Mouse (Mus musculus) embryonic fibroblast, embryonic 13.5 days (primary cell): ENCODE data around the gene H2-DMb2. TPM values are rescaled to one million over a fixed set of nuclear protein-coding genes. Genes with fewer than 3 reads are reported as not detected.
"Not testable (repeated sequence)": the region's sequence is repeated elsewhere in the genome, so short reads cannot be mapped to it uniquely, and the experiment has no call there.

Experiments
- H3K27ac ChIP-seq: 2 replicates; pipeline ENCODE4 v1.5.1; 2012; ENCODE audit warnings: low read length, control low read depth, inconsistent platforms; ENCODE audit not compliant: insufficient read depth
- H3K4me1 ChIP-seq: 2 replicates; pipeline ENCODE4 v1.6.1; 2011; ENCODE audit warnings: low read length; ENCODE audit not compliant: control insufficient read depth, insufficient read depth
- H3K4me3 ChIP-seq: 2 replicates; pipeline ENCODE4 v1.5.1; 2011; ENCODE audit warnings: mild to moderate bottlenecking, control low read depth, low read length; ENCODE audit not compliant: insufficient read depth
- CTCF ChIP-seq: IDR thresholded peaks from 2 replicates; pipeline ENCODE4 v1.5.1; 2011; ENCODE audit warnings: mild to moderate bottlenecking, control low read depth, low read length, moderate library complexity, borderline replicate concordance; ENCODE audit not compliant: insufficient read depth
- POLR2A ChIP-seq: IDR thresholded peaks from 2 replicates; pipeline ENCODE4 v1.6.1; 2011; ENCODE audit warnings: low read depth, mild to moderate bottlenecking, control low read depth, low read length, moderate library complexity
- polyA plus RNA-seq: library from polyadenylated mRNA; stranded (reverse); fragments of >200 nt; gene quantifications from 2 replicates; pipeline ENCODE4 v1.2.4, GENCODE M21; 2011; ENCODE audit warnings: low read depth; ENCODE audit not compliant: missing spikeins, insufficient read length

The H2-DMb2 gene
- polyA plus RNA-seq, 1 experiment: not detected

DNA sequence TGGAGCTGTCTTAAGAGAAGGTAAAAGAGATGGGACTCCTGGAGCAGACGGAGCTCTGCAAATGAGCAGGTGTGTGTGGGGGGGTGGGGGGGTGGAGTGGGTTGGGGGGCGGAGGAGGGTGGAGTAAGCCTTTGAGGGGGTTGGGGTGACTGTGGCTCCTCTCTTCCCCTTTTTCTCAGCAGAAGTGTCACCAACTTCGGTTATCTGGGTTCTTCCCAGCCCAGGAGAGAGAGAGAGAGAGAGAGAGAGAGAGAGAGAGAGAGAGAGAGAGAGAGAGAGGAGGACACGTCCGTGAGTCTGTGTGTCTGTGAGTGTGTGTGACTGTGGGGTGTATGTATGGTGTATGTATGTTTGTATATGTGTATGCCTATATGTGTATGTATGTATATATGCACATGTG lies 354 bp downstream of the H2-DMb2 start:
- Histone ChIP-seq H3K27ac (no peak overlapping the region), H3K4me3 (no peak overlapping the region), H3K4me1 (peaks cover 5% of the 10 kb centered on the region; the same call in 1 of the 2 replicates)
- TF ChIP-seq CTCF: no peak
- no peak for TF ChIP-seq POLR2A

DNA sequence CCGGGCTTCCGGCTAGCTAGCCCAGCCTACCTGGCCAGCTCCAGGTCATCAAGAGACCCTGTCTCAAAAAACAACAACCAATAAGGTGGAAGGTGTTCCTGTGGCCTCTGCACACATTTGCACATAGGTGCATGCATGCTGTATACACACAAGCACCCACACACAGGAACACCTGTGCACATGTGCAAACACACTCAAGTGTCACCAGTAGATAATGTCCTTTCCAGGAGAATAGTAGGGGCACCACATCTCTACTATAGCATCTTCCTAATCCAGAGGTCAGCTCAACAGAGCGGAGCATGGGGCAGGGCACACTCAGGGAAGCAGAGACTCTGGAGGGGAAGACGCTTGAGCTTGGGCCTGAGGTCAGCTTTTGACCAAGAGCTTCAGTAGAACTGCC lies 1.1 kb downstream of the H2-DMb2 start:
- H3K4me3 ChIP-seq, H3K4me1 ChIP-seq, H3K27ac ChIP-seq: not testable (repeated sequence)

DNA sequence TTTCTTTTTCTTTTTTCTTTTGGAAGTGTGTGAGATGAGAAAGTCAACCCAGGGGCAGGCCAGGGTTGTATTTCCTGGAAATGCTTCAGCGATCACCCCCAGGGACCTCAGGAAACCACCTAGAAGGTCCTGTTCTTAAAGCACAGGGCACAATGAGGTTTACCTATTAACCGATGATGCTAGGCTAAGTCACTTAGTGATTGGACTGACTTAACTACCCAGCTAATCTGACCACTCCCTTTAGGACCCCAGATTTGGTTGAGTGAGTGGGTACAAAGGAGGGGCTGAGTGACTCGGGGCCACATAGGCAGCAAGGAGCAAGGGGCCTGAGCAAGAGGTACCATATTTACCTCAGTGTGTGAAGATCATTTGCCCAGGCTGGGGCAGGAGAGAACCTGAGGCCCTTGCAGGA lies 1.9 kb downstream of the H2-DMb2 start:
- Histone ChIP-seq H3K4me1 (peaks cover 1% of the 10 kb centered on the region; the same call in 1 of the 2 replicates), H3K27ac (no peak overlapping the region), H3K4me3 (no peak overlapping the region)
- no peak for TF ChIP-seq POLR2A
- TF ChIP-seq CTCF: no peak

DNA sequence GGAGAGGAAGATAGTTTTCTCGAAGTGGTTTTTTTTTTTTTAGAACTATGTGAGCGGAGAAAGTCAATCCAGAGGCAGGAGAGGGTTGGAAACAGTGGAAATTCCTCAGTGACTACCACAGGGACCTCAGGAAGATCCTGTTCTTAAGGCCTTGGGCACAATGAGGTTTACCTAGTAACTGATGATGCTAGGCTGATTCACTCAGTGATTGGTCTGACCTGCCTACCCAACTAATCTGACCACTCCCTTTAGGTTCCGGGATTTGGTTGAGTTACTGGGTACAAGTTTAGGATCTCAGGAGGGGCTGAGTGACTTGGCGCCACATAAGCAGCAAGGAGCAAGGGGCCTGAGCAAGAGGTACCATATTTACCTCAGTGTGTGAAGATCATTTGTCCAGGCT lies 9.8 kb downstream of the H2-DMb2 start, which contains the start of gene H2-DMb1:
Gene H2-DMb1 (plus strand): TSS at position 150 of the 400 bp plus-strand sequence.
- TF ChIP-seq CTCF (no peak), POLR2A (no peak)
- Histone ChIP-seq H3K4me1 (no peaks in the 10 kb centered on the region), H3K27ac (no peak within 1 kb of the TSS), H3K4me3 (no peak within 1 kb of the TSS)

DNA sequence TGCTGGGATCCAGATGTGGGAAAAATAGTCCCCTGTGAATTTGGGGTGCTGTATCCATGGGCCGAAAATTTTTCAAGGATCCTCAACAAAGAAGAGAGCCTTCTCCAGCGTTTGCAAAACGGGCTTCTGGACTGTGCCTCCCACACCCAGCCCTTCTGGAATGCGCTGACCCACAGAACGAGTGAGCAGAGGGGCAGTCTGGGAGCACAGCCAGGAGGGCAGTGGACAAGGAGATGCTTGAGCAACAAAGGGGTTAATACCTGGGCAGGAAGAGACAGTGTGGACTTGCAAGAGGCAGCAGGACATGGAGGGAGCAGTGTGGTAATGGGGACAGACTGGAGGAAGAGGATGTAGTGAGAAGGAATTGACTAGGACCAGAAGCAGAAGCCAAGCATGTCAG lies 12.4 kb downstream of the H2-DMb2 start:
- Histone ChIP-seq H3K27ac (no peak overlapping the region), H3K4me3 (no peak overlapping the region), H3K4me1 (no peaks in the 10 kb centered on the region)
- TF ChIP-seq POLR2A: no peak
- TF ChIP-seq CTCF: no peak

DNA sequence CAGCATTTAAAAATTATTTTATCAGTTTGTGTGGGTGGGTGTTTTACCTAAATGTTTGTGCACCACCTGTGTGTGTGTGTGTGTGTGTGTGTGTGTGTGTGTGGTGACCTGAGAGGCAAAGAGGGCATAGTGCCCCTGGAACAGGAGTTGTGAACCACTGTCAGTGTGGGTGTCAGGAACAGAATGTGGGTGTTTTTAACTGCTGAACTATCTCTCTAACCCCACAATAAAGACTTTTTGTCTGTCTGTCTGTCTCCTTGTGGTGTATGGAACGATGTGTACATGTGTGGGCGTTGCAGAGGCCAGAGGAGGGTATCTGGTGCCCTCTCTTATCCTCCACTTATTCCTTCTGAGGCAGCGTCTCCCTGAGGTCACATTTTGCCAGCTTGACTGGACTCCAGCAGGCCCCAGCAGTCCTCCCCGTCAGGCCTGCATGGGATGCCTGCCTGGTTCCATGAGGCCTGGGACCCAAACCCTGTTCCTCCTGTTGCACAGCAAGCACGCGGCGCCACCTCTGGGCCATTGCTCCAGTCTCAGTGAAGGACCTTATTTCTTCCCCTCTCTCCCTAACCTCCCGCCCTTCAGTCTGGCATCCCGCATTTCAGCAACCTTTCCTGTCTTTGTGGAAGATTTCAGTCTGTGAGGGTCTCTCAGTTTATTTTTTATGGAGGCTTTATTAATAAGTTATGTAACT lies 21.2 kb downstream of the H2-DMb2 start:
- Histone ChIP-seq H3K27ac (no peak overlapping the region), H3K4me3 (no peak overlapping the region), H3K4me1 (no peaks in the 10 kb centered on the region)
- TF ChIP-seq CTCF (peak; percentile 61; the same call in 1 of the 2 replicates), POLR2A (no peak)

DNA sequence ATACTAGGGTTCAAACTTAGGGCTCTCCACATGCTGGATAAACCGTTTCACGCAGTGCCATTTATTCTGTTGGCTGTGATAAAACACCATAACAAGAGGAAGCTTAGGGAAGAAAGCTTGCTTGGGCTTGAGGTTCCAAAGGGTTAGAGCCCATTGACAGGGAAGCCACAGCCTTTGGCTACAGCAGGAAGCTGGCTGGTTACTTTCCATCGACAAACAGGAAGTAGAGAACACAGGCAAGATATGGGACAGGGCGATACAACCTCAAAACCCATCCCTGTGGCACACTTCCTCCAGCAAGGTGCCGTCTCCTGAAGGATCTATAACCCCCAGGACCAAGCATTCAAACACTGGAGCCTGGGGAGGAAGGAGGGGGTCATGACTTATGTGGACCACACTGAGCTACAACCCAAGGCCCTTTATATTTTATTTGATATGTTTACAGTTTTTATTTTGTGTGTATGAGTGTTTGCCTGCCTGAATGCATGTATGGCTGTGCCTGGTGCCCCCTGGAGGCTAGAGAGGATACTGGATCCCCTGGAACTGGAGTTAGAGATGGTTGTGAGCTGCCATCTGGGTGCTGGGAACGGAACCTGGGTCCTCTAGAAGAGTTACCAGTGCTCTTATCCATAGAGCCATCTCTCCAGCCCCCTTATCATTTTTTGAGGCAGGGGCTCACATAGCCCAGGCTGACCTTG lies 22.1 kb downstream of the H2-DMb2 start:
- H3K27ac ChIP-seq: no peak overlapping the region
- H3K4me3 ChIP-seq: no peak overlapping the region
- H3K4me1 ChIP-seq: no peaks in the 10 kb centered on the region
- TF ChIP-seq POLR2A: no peak
- TF ChIP-seq CTCF: no peak

DNA sequence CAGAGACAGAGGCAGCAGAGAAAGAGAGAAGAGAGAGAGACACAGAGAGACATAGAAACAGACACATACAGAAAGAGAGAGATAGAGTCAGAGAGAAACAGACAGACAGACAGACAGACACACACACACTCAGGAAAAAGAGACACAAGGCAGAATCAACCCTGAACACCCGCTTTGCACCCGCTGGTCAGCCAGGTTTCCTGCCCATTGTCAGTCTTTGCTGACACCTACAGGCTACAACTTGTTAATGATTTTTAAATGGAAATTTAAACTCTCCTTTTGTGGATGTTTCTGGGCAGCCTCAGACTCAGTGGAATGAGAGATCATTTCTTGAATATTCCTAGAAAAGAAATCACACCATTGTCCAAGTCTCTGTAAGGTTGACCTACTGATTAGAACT lies 26.2 kb downstream of the H2-DMb2 start:
- Histone ChIP-seq H3K27ac (no peak overlapping the region), H3K4me3 (no peak overlapping the region), H3K4me1 (no peaks in the 10 kb centered on the region)
- TF ChIP-seq CTCF: peak; percentile 48; the same call in 1 of the 2 replicates
- TF ChIP-seq POLR2A: no peak

DNA sequence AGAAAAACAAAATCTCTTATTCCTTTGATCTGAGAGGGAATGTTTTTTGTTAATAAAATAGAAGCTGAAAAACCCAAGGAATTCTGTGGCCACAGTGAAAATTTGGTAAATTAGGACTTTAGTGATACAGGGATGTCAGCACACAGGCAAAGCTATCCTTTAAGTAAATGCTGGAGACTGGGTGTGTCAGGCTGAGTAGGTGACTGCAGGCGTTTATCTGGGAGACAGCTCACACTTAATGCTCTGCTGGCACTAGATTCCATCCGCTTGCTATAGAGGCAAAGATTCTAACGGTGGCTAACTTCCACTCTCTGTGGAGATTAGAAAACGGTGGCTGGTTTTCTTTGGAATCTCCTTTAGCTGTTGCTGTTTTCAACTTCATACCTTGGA lies 27.4 kb downstream of the H2-DMb2 start:
- Histone ChIP-seq H3K27ac (no peak overlapping the region), H3K4me3 (no peak overlapping the region), H3K4me1 (no peaks in the 10 kb centered on the region)
- TF ChIP-seq POLR2A: no peak
- TF ChIP-seq CTCF: no peak

DNA sequence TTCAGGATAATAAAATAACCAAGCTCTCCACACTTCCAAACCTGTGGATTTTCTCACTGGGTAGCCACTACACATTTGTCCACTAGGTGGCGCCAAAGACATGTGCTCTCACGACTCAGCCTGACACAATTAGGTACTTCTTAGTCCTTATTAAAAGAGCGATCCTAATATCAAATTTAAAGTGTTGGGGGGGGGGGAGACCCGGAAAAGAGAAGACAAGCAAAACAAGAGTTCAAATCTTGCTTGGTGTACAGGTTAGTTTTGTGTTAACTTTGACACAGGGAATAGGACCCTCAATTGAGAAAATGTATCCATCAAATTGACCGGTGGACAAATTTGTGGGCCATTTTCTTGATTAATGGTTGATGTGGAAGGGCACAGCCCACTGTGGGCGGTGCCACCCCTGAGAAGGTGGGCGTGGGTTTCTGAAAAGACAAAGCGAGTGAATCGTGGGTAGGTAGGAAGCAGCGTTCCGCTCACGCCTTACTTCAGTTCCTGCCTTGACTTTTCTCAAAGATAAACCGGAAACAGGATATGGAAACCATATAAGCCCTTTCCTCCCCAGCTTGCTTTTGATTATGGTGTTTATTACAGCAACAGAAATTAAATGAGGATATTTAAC lies 27.9 kb downstream of the H2-DMb2 start:
- H3K4me1 ChIP-seq: no peaks in the 10 kb centered on the region
- TF ChIP-seq POLR2A (no peak), CTCF (peak; percentile 82; the same call in 1 of the 2 replicates)
- H3K27ac ChIP-seq: no peak overlapping the region
- H3K4me3 ChIP-seq: no peak overlapping the region
